Mouse (Mus musculus) testis, adult 2 months (tissue): ENCODE data around the gene Fkbp14.

Experiments used
- CTCF ChIP-seq: fragments of 200-500 bp; IDR thresholded peaks from 2 replicates; pipeline ENCODE4 v1.5.1; 2012; ENCODE audit warnings: low read depth, mild to moderate bottlenecking, inconsistent platforms, low read length, moderate library complexity; ENCODE audit not compliant: control insufficient read depth, insufficient read depth, insufficient replicate concordance
- POLR2A ChIP-seq: fragments of 200-500 bp; IDR thresholded peaks from 2 replicates; pipeline ENCODE4 v1.6.1; 2012; ENCODE audit warnings: low read depth, mild to moderate bottlenecking, inconsistent platforms, low read length, moderate library complexity; ENCODE audit not compliant: control insufficient read depth

DNA sequence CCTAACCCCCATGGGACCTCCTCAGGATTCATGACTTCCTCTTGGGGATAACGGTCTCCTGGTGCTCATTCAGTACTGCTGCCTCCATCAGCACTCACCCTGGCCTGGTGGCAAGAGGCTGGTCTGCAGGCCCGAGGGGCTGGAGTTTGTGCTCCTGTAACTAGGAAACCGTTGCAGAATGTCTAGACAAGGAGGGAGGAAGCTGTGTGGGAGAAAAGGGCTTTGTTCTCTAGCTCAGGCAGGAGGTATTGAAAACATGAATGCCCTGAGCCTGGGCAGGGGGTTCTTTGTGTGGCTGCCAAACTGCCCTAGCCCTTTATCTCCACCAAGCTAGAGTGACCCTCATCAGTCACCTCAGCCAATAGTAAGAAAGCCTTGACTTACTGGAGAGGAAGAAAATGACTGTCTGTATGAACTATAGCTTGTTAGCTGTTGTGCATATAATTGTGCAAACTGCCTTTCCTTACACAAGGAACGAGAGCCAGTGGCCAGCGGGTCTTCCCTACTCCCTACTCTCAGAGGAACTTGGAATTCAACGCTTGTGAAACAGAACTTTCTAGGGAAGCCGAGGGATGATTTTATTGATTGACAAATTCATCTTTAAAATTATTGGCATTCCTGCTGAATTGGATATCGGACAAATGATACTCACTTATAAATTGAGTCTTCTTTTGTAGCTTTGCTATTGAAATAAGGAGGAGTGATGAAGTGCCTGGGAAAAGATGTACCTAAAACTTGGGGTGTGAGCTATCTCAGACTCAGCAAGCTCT, 42.6 kb downstream of the Fkbp14 start:
- no peak for TF ChIP-seq CTCF
- TF ChIP-seq POLR2A = no peak
